In genomic region chr4:35402376-35403133, GRCm38 (mm10) we compare ENCODE assay signal across 15 mouse cellular contexts.
DNase-seq lines count a peak whose midpoint lies in the region; ATAC-seq lines count a peak whose summit lies in the region.
"Had no signal": no experiment of that assay in that cellular context is flagged by ENCODE, and none has a peak within 500 bp of the region (broad histone marks: within the 10 kb centered on the region; RNA-seq: fewer than 3 reads in every experiment).

No protein-coding gene starts in this region.

- H3K27me3 ChIP-seq in forebrain, embryonic 15.5 days: no peaks in the 10 kb centered on the region
- H3K27me3 ChIP-seq in forebrain, embryonic 11.5 days (ENCODE audit: control insufficient read depth, insufficient read depth, low read length): no peaks in the 10 kb centered on the region
- no peaks in the 10 kb centered on the region for H3K27me3 ChIP-seq in midbrain, embryonic 13.5 days
- H3K27me3 ChIP-seq in midbrain, embryonic 11.5 days (ENCODE audit: control insufficient read depth, insufficient read depth, low read length): no peaks in the 10 kb centered on the region
- no peaks in the 10 kb centered on the region for H3K27me3 ChIP-seq in forebrain, embryonic 16.5 days (replicated peaks; ENCODE audit: control insufficient read depth, insufficient read depth, low read length)
- H3K27me3 ChIP-seq: limb, embryonic 15.5 days; stomach, embryonic 15.5 days had no signal

- DNase-seq in forebrain, embryonic 11.5 days (ENCODE audit: low spot score): no peak
- no peak for DNase-seq in midbrain, embryonic 11.5 days (ENCODE audit: low spot score, missing footprints)
- DNase-seq in right cerebral cortex, postnatal 4 days: no peak
- DNase-seq in frontal cortex, postnatal 14 days (ENCODE audit: low spot score in 2 of 2): no peak
- DNase-seq: cerebellum, adult 9-10 months; heart, postnatal 36 days; kidney, adult 2 months; lung, adult 2 months; thymus, postnatal 36 days had no signal

- ATAC-seq in forebrain, embryonic 15.5 days (replicated peaks): peak; percentile 49
- no peak for ATAC-seq in forebrain, embryonic 11.5 days (replicated peaks; ENCODE audit: low FRiP score)
- no peak for ATAC-seq in midbrain, embryonic 13.5 days
- no peak for ATAC-seq in midbrain, embryonic 11.5 days (ENCODE audit: low FRiP score)
- peak; percentile 73 for ATAC-seq in forebrain, embryonic 16.5 days

- H3K9me3 ChIP-seq in forebrain, embryonic 15.5 days: no peaks in the 10 kb centered on the region
- H3K9me3 ChIP-seq in forebrain, embryonic 11.5 days (ENCODE audit: control insufficient read depth, low read length): no peaks in the 10 kb centered on the region
- no peaks in the 10 kb centered on the region for H3K9me3 ChIP-seq in midbrain, embryonic 13.5 days
- H3K9me3 ChIP-seq in midbrain, embryonic 11.5 days (ENCODE audit: control insufficient read depth, low read length): no peaks in the 10 kb centered on the region
- no peaks in the 10 kb centered on the region for H3K9me3 ChIP-seq in forebrain, embryonic 16.5 days (ENCODE audit: control insufficient read depth, low read length)
- H3K9me3 ChIP-seq: limb, embryonic 15.5 days; stomach, embryonic 15.5 days had no signal

- H3K27ac ChIP-seq in forebrain, embryonic 15.5 days (replicated peaks): no peak overlapping the region
- no peak overlapping the region for H3K27ac ChIP-seq in forebrain, embryonic 11.5 days (ENCODE audit: low read depth, low read length)
- H3K27ac ChIP-seq in midbrain, embryonic 13.5 days: 0 out of 2 replicates have a peak overlapping the region, but pooled peaks have one; percentile 4
- H3K27ac ChIP-seq in midbrain, embryonic 11.5 days (ENCODE audit: low read depth, low read length): no peak overlapping the region
- no peak overlapping the region for H3K27ac ChIP-seq in forebrain, embryonic 16.5 days (ENCODE audit: low read length)
- H3K27ac ChIP-seq: limb, embryonic 15.5 days; stomach, embryonic 15.5 days had no signal

- H3K36me3 ChIP-seq in forebrain, embryonic 15.5 days: no peaks in the 10 kb centered on the region
- no peaks in the 10 kb centered on the region for H3K36me3 ChIP-seq in forebrain, embryonic 11.5 days (ENCODE audit: control insufficient read depth, insufficient read depth, low read length)
- no peaks in the 10 kb centered on the region for H3K36me3 ChIP-seq in midbrain, embryonic 13.5 days
- no peaks in the 10 kb centered on the region for H3K36me3 ChIP-seq in midbrain, embryonic 11.5 days (ENCODE audit: control insufficient read depth, insufficient read depth, low read length)
- no peaks in the 10 kb centered on the region for H3K36me3 ChIP-seq in forebrain, embryonic 16.5 days (ENCODE audit: control insufficient read depth, insufficient read depth)
- H3K36me3 ChIP-seq: limb, embryonic 15.5 days; stomach, embryonic 15.5 days had no signal

- no peak overlapping the region for H3K4me3 ChIP-seq in forebrain, embryonic 15.5 days
- H3K4me3 ChIP-seq in forebrain, embryonic 11.5 days (ENCODE audit: low read depth, low read length): no peak overlapping the region
- H3K4me3 ChIP-seq in midbrain, embryonic 13.5 days (replicated peaks): no peak overlapping the region
- no peak overlapping the region for H3K4me3 ChIP-seq in midbrain, embryonic 11.5 days (ENCODE audit: low read depth, low read length)
- no peak overlapping the region for H3K4me3 ChIP-seq in forebrain, embryonic 16.5 days (replicated peaks; ENCODE audit: low read length)
- H3K4me3 ChIP-seq: limb, embryonic 15.5 days; myocyte; stomach, embryonic 15.5 days had no signal

- 51% methylated on average over 9 of the region's 9 CpGs for WGBS in forebrain, embryonic 15.5 days
- 75% methylated on average over 9 of the region's 9 CpGs for WGBS in forebrain, embryonic 11.5 days
- WGBS in midbrain, embryonic 13.5 days: 76% methylated on average over 9 of the region's 9 CpGs
- 84% methylated on average over 9 of the region's 9 CpGs for WGBS in midbrain, embryonic 11.5 days
- 53% methylated on average over 9 of the region's 9 CpGs for WGBS in forebrain, embryonic 16.5 days

- no peak overlapping the region for H3K9ac ChIP-seq in forebrain, embryonic 15.5 days (replicated peaks)
- H3K9ac ChIP-seq in forebrain, embryonic 11.5 days (ENCODE audit: low read length): no peak overlapping the region
- H3K9ac ChIP-seq in midbrain, embryonic 13.5 days (replicated peaks): no peak overlapping the region
- no peak overlapping the region for H3K9ac ChIP-seq in midbrain, embryonic 11.5 days (ENCODE audit: low read length)
- no peak overlapping the region for H3K9ac ChIP-seq in forebrain, embryonic 16.5 days (replicated peaks; ENCODE audit: low read depth, low read length)
- H3K9ac ChIP-seq: limb, embryonic 15.5 days; stomach, embryonic 15.5 days had no signal

- H3K4me1 ChIP-seq in forebrain, embryonic 15.5 days: peaks cover 7% of the 10 kb centered on the region
- H3K4me1 ChIP-seq in forebrain, embryonic 11.5 days (replicated peaks; ENCODE audit: control insufficient read depth, insufficient read depth, low read length): no peaks in the 10 kb centered on the region
- H3K4me1 ChIP-seq in midbrain, embryonic 13.5 days (replicated peaks): peaks cover 15% of the 10 kb centered on the region
- no peaks in the 10 kb centered on the region for H3K4me1 ChIP-seq in midbrain, embryonic 11.5 days (ENCODE audit: control insufficient read depth, insufficient read depth, low read length)
- peaks cover 8% of the 10 kb centered on the region; the same call in 1 of the 2 replicates for H3K4me1 ChIP-seq in forebrain, embryonic 16.5 days (replicated peaks; ENCODE audit: control insufficient read depth, insufficient read depth, low read length)
- H3K4me1 ChIP-seq: limb, embryonic 15.5 days; stomach, embryonic 15.5 days had no signal

- no peak overlapping the region for H3K4me2 ChIP-seq in forebrain, embryonic 15.5 days (replicated peaks)
- no peak overlapping the region for H3K4me2 ChIP-seq in forebrain, embryonic 11.5 days (ENCODE audit: low read depth, low read length, severe bottlenecking)
- no peak overlapping the region for H3K4me2 ChIP-seq in midbrain, embryonic 13.5 days (replicated peaks)
- H3K4me2 ChIP-seq in midbrain, embryonic 11.5 days: no peak overlapping the region
- H3K4me2 ChIP-seq in forebrain, embryonic 16.5 days (ENCODE audit: low read length): no peak overlapping the region
- H3K4me2 ChIP-seq: limb, embryonic 15.5 days; stomach, embryonic 15.5 days had no signal

Comparison
In these comparisons a context has a peak if more than half of its experiments do, and no peak if none do; other contexts are left out.
1. ATAC-seq: peak in forebrain, embryonic 15.5 days (single experiment) and forebrain, embryonic 16.5 days (single experiment); none in forebrain, embryonic 11.5 days (single experiment), midbrain, embryonic 13.5 days (single experiment) and midbrain, embryonic 11.5 days (single experiment).